Mouse (Mus musculus) midbrain, embryonic 12.5 days (tissue): ENCODE data around the gene Morc1. TPM values are rescaled to one million over a fixed set of nuclear protein-coding genes. Genes with fewer than 3 reads are reported as not detected.

ENCODE experiments used
- ATAC-seq: fragments of 200-750 bp; cut with Nextera tagmentation; 2 replicates; pipeline ENCODE4 v1.8.0; 2017; ENCODE audit warnings: low read depth, moderate TSS enrichment, moderate library complexity; ENCODE audit not compliant: low FRiP score
- H3K27ac ChIP-seq: fragments of 300-500 bp; sonication (generic); replicated peaks from 2 replicates; pipeline ENCODE4 v1.5.1; 2016; ENCODE audit warnings: mild to moderate bottlenecking
- H3K27me3 ChIP-seq: fragments of 300-500 bp; sonication (generic); 2 replicates; pipeline ENCODE4 v1.6.1; 2016; ENCODE audit warnings: mild to moderate bottlenecking
- H3K36me3 ChIP-seq: fragments of 300-500 bp; sonication (generic); 2 replicates; pipeline ENCODE4 v1.6.1; 2016
- H3K4me1 ChIP-seq: fragments of 300-500 bp; sonication (generic); 2 replicates; pipeline ENCODE4 v1.6.1; 2016
- H3K4me2 ChIP-seq: fragments of 300-500 bp; sonication (generic); replicated peaks from 2 replicates; pipeline ENCODE4 v1.6.1; 2016; ENCODE audit warnings: mild to moderate bottlenecking, moderate library complexity
- H3K4me3 ChIP-seq: fragments of 300-500 bp; sonication (generic); 2 replicates; pipeline ENCODE4 v1.5.1; 2016; ENCODE audit warnings: mild to moderate bottlenecking
- H3K9ac ChIP-seq: fragments of 300-500 bp; sonication (generic); replicated peaks from 2 replicates; pipeline ENCODE4 v1.6.1; 2016; ENCODE audit warnings: mild to moderate bottlenecking, moderate library complexity
- H3K9me3 ChIP-seq: fragments of 300-500 bp; sonication (generic); 2 replicates; pipeline ENCODE4 v1.6.1; 2016; ENCODE audit warnings: mild to moderate bottlenecking
- WGBS: fragments of 180-500 bp; shearing (Covaris S2); methylation state at CpG from one replicate; pipeline ENCODE4 v1.1.7; 2016; 5-methylcytosine and 5-hydroxymethylcytosine counted together
- polyA plus RNA-seq: library from polyadenylated mRNA; unstranded; fragments of >200 nt; fragmentation: Nextera tagmentation; extraction: Ambion mirVana; gene quantifications from 2 replicates; pipeline ENCODE4 v1.2.1, GENCODE M21; 2016

The Morc1 gene
- polyA plus RNA-seq, 1 experiment from 2014 or later: not detected

DNA sequence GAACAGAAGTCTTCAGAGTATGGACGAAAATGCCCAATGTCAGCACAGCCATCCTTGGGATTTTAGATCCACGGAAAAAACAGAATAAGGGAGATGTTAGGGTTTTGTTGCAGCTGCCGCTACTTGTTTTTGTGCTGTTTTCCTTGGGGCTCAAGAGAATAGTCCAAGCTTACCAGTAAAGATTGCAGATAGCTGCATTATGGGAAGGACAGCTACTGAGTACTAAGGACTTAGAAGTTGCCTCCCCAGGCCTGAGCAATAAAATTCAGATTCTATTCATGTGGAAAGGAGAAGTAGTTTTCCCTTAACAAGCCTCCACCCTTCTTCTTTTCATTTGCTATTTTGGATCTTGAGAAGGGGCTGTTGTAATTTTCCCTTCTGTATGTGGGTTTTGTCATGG is 177.2 kb downstream of the Morc1 start:
- Histone ChIP-seq H3K27me3 (no peaks in the 10 kb centered on the region), H3K36me3 (no peaks in the 10 kb centered on the region), H3K27ac (no peak overlapping the region), H3K4me2 (no peak overlapping the region), H3K4me3 (no peak overlapping the region), H3K9ac (no peak overlapping the region), H3K9me3 (no peaks in the 10 kb centered on the region), H3K4me1 (no peaks in the 10 kb centered on the region)
- WGBS: 91% methylated on average over 3 of the region's 3 CpGs
- no peak for ATAC-seq

DNA sequence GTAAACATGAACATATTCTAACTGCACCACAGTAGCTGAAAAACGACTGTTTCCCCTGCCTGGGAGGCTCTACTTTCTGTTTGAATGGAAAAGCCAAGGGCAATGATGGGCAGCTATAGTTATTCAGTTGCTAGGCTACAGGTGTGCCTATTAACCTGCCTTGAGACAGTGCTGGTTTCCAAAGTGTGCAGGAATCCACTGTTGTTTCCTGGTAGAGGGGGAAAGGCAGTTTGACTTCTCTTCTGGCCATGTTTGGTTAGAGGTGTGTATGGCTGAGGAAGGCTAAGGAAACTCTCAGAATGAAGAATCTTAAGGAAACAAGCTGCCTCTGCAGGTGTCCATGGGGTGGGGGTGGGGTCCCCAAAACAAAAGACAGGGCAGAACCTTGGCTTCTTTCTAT is 179.8 kb downstream of the Morc1 start:
- Histone ChIP-seq H3K4me1 (no peaks in the 10 kb centered on the region), H3K36me3 (no peaks in the 10 kb centered on the region), H3K9me3 (no peaks in the 10 kb centered on the region), H3K4me3 (no peak overlapping the region), H3K4me2 (no peak overlapping the region), H3K9ac (no peak overlapping the region), H3K27me3 (no peaks in the 10 kb centered on the region), H3K27ac (no peak overlapping the region)
- 63% methylated on average over 1 of the region's 1 CpGs for WGBS
- ATAC-seq: no peak

- Histone ChIP-seq H3K9me3 (no peaks in the 10 kb centered on the region), H3K27ac (no peak overlapping the region), H3K4me2 (no peak overlapping the region), H3K4me3 (no peak overlapping the region), H3K36me3 (no peaks in the 10 kb centered on the region), H3K4me1 (no peaks in the 10 kb centered on the region), H3K27me3 (no peaks in the 10 kb centered on the region), H3K9ac (no peak overlapping the region)
- WGBS: 86% methylated on average over 2 of the region's 2 CpGs
- ATAC-seq: no peak
Observed at GRCm38 (mm10) chr16:48611436-48611835, 180.4 kb downstream of the Morc1 start.

- H3K27me3 ChIP-seq: no peaks in the 10 kb centered on the region
- H3K4me3 ChIP-seq: no peak overlapping the region
- H3K9me3 ChIP-seq: no peaks in the 10 kb centered on the region
- H3K36me3 ChIP-seq: no peaks in the 10 kb centered on the region
- no peak overlapping the region for H3K9ac ChIP-seq
- 44% methylated on average over 1 of the region's 1 CpGs for WGBS
- no peak overlapping the region for H3K27ac ChIP-seq
- no peaks in the 10 kb centered on the region for H3K4me1 ChIP-seq
- no peak overlapping the region for H3K4me2 ChIP-seq
- no peak for ATAC-seq
Observed at GRCm38 (mm10) chr16:48613783-48614182, 182.7 kb downstream of the Morc1 start.

- Histone ChIP-seq H3K4me3 (no peak overlapping the region), H3K9ac (no peak overlapping the region), H3K36me3 (no peaks in the 10 kb centered on the region), H3K27me3 (no peaks in the 10 kb centered on the region), H3K4me1 (no peaks in the 10 kb centered on the region), H3K27ac (no peak overlapping the region), H3K9me3 (no peaks in the 10 kb centered on the region), H3K4me2 (no peak overlapping the region)
- 63% methylated on average over 8 of the region's 8 CpGs for WGBS
- no peak for ATAC-seq
Observed at GRCm38 (mm10) chr16:48620510-48620909, 189.5 kb downstream of the Morc1 start.

DNA sequence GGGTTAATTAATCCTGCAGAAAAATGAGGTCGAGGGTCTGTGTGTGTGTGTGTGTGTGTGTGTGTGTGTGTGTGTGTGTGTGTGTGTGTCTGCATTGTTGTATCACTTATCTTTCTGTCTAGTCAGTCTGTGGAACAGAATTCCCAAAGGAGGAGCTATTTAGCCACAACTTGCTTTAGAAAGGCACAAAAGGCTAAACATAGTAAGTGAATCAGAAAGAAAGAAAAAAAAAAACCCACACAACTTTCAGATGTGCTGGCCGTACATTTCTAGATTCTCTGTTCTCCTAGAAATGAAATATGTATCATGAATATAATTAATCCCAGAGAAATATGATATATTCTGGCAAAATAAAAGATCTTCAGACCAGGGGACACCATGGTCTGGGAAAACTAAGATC is 190.0 kb downstream of the Morc1 start:
- Histone ChIP-seq H3K36me3 (no peaks in the 10 kb centered on the region), H3K9me3 (no peaks in the 10 kb centered on the region), H3K4me1 (no peaks in the 10 kb centered on the region), H3K27me3 (no peaks in the 10 kb centered on the region), H3K9ac (no peak overlapping the region), H3K27ac (no peak overlapping the region), H3K4me3 (no peak overlapping the region), H3K4me2 (no peak overlapping the region)
- ATAC-seq: no peak
- WGBS: 36% methylated on average over 2 of the region's 2 CpGs

DNA sequence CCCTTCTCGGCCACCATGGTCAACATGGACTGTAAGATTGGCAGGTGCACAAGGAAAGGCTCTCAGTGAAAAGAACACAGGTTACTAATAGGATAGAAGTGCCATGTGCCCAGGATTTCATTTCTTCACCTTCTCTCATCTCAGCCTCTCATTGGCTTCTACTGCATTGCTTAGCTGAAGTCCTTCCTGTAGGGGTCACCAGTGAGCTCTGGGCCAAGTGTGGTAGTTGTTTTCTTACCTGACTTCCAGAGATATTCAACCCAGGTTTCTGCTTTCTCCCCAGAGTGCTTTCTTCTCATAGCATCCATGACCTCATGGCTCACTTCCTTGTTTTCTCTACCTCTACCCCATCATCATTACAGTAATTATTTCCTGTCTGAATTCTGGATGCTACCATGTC is 192.4 kb downstream of the Morc1 start:
- Histone ChIP-seq H3K27me3 (no peaks in the 10 kb centered on the region), H3K36me3 (no peaks in the 10 kb centered on the region), H3K9ac (no peak overlapping the region), H3K9me3 (no peaks in the 10 kb centered on the region), H3K4me1 (no peaks in the 10 kb centered on the region), H3K4me2 (no peak overlapping the region), H3K27ac (no peak overlapping the region), H3K4me3 (no peak overlapping the region)
- no peak for ATAC-seq
- WGBS: 74% methylated on average over 1 of the region's 1 CpGs

DNA sequence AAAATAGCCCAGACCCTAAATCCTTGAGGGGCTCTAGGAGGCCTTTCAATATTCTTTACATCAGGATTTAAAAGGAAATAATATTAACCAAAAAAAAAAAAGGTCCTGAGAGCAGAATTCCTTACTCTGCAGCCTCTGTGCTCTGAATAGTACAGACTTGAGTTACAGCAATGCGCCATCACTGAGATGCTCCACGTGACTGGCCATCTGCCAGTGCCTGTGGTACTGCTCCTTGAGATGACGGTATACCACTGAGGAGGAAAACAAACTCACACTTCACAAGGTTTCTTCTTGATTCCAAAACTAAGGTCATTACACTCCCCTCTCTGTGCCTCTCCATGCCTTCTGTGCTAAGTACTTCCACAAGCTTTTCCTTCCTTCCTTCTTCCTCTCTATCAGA is 195.1 kb downstream of the Morc1 start:
- Histone ChIP-seq H3K9me3 (no peaks in the 10 kb centered on the region), H3K4me1 (no peaks in the 10 kb centered on the region), H3K27me3 (no peaks in the 10 kb centered on the region), H3K9ac (no peak overlapping the region), H3K27ac (no peak overlapping the region), H3K4me3 (no peak overlapping the region), H3K36me3 (no peaks in the 10 kb centered on the region), H3K4me2 (no peak overlapping the region)
- ATAC-seq: no peak
- WGBS: 79% methylated on average over 3 of the region's 3 CpGs

- WGBS: 89% methylated on average over 3 of the region's 3 CpGs
- Histone ChIP-seq H3K4me2 (no peak overlapping the region), H3K27ac (no peak overlapping the region), H3K9me3 (no peaks in the 10 kb centered on the region), H3K27me3 (no peaks in the 10 kb centered on the region), H3K36me3 (no peaks in the 10 kb centered on the region), H3K4me1 (no peaks in the 10 kb centered on the region), H3K9ac (no peak overlapping the region), H3K4me3 (no peak overlapping the region)
- no peak for ATAC-seq
Observed at GRCm38 (mm10) chr16:48627296-48627695, 196.3 kb downstream of the Morc1 start.

DNA sequence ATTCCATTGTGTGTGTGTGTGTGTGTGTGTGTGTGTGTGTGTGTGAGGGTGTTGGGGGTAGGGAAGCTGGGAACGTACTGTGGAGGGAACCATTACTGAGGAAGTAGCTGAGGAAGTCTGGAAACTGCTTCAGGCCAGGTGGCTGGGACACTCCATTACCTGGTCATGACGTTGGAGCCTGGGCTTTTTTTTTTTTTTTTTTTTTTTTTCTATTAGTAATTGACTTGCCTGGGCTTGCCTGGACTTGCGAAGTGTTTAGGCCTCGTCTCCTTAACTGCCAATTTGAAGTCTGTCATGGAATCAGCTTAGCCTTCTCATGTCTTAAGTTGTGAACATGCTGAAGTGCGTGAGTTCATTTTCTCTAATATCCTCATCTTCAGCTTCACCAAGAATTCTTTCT is 198.7 kb downstream of the Morc1 start:
- Histone ChIP-seq H3K9me3 (no peaks in the 10 kb centered on the region), H3K36me3 (no peaks in the 10 kb centered on the region), H3K27ac (no peak overlapping the region), H3K4me3 (no peak overlapping the region), H3K27me3 (no peaks in the 10 kb centered on the region), H3K4me1 (no peaks in the 10 kb centered on the region), H3K9ac (no peak overlapping the region), H3K4me2 (no peak overlapping the region)
- 68% methylated on average over 5 of the region's 5 CpGs for WGBS
- peak; percentile 36; the same call in 1 of the 2 replicates for ATAC-seq

DNA sequence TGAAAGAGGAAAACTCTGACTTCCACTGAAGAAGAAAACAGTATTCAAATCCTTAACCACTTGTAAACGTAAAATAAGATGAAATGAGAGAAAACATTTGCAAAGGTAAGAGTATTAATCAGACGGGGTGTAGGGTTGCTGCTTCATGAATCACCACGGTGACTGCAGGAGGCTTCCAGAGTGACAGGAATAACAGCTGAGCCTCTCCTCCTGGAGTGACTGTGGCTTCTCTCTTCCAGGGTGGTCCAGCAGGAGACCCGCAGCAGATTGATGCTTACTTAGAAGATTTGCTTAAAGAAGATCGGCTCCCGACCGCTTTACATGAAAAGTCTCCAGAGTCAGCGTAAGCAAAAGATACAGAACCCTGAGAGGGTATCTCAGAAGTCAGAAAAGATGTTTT is 199.4 kb downstream of the Morc1 start:
- 15% methylated on average over 8 of the region's 8 CpGs for WGBS
- H3K27ac ChIP-seq: no peak overlapping the region
- no peaks in the 10 kb centered on the region for H3K9me3 ChIP-seq
- H3K27me3 ChIP-seq: no peaks in the 10 kb centered on the region
- no peak overlapping the region for H3K4me3 ChIP-seq
- 0 out of 2 replicates have a peak, but pooled peaks have one; percentile 56 for ATAC-seq
- H3K36me3 ChIP-seq: no peaks in the 10 kb centered on the region
- no peak overlapping the region for H3K4me2 ChIP-seq
- H3K4me1 ChIP-seq: no peaks in the 10 kb centered on the region
- H3K9ac ChIP-seq: no peak overlapping the region

GRCm38 (mm10) chr16:48632351-48632750 is 201.3 kb downstream of the Morc1 start:
- no peaks in the 10 kb centered on the region for H3K27me3 ChIP-seq
- 93% methylated on average over 6 of the region's 6 CpGs for WGBS
- H3K4me1 ChIP-seq: no peaks in the 10 kb centered on the region
- no peak overlapping the region for H3K4me3 ChIP-seq
- H3K9ac ChIP-seq: no peak overlapping the region
- no peaks in the 10 kb centered on the region for H3K36me3 ChIP-seq
- ATAC-seq: no peak
- H3K9me3 ChIP-seq: no peaks in the 10 kb centered on the region
- H3K4me2 ChIP-seq: no peak overlapping the region
- H3K27ac ChIP-seq: no peak overlapping the region

DNA sequence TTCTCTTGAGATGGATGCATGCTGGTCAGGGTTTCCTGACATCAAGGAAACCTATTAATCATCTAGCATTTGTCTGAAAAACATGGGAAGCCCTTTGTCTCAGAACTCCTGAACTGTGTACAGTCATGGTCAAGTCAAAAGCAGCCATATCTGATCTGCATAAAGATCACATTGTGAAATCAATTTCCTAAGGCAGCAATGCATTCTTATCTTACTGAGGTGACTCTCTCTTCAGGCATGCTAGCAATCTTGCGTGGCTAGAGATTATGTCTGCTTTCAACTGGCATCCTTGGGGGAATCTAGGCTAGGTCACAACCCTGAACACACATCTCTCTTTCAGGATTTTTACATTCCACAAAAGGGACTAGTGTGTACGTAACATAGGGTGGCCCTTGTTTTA is 215.2 kb downstream of the Morc1 start:
- 82% methylated on average over 2 of the region's 2 CpGs for WGBS
- no peak overlapping the region for H3K27ac ChIP-seq

More for the DNA sequence above, 215.2 kb downstream of the Morc1 start:
- Histone ChIP-seq H3K4me2 (no peak overlapping the region), H3K4me1 (no peaks in the 10 kb centered on the region), H3K27me3 (no peaks in the 10 kb centered on the region), H3K4me3 (no peak overlapping the region), H3K9ac (no peak overlapping the region), H3K36me3 (no peaks in the 10 kb centered on the region), H3K9me3 (no peaks in the 10 kb centered on the region)
- ATAC-seq: no peak
